Mouse (Mus musculus) megakaryocyte, embryonic 14.5 days (primary cell): ENCODE results near the gene Dcun1d3. TPM values are rescaled to one million over a fixed set of nuclear protein-coding genes. Genes with fewer than 3 reads are reported as not detected.

ENCODE experiments used
- H3K27me3 ChIP-seq: replicated peaks from 2 replicates; pipeline ENCODE3; 2012; ENCODE audit warnings: inconsistent platforms
- H3K36me3 ChIP-seq: replicated peaks from 2 replicates; pipeline ENCODE3; 2012; ENCODE audit warnings: low read length, inconsistent platforms, mixed read lengths
- H3K4me1 ChIP-seq: 2 replicates; pipeline ENCODE4 v1.6.1; 2012; ENCODE audit warnings: inconsistent platforms
- H3K4me3 ChIP-seq: replicated peaks from 2 replicates; pipeline ENCODE3; 2012; ENCODE audit warnings: moderate library complexity, mild to moderate bottlenecking, inconsistent platforms
- H3K9me3 ChIP-seq: 2 replicates; pipeline ENCODE4 v1.6.1; 2012; ENCODE audit warnings: inconsistent platforms
- FLI1 ChIP-seq: IDR thresholded peaks from 2 replicates; pipeline ENCODE4 v1.6.1; 2012; ENCODE audit warnings: low read length, inconsistent platforms, mixed read lengths
- GATA1 ChIP-seq: IDR thresholded peaks from 3 replicates; pipeline ENCODE4 v1.6.1; 2012; ENCODE audit warnings: mixed read lengths, low read length, inconsistent platforms, borderline replicate concordance
- polyA plus RNA-seq: library from polyadenylated mRNA; stranded (reverse); fragments of >175 nt; gene quantifications from 2 replicates; pipeline ENCODE4 v1.2.3, GENCODE M21; 2012; ENCODE audit warnings: low replicate concordance; ENCODE audit not compliant: insufficient read depth

Gene Dcun1d3
- 0.36 and 3.1 TPM in 2 replicates for polyA plus RNA-seq

DNA sequence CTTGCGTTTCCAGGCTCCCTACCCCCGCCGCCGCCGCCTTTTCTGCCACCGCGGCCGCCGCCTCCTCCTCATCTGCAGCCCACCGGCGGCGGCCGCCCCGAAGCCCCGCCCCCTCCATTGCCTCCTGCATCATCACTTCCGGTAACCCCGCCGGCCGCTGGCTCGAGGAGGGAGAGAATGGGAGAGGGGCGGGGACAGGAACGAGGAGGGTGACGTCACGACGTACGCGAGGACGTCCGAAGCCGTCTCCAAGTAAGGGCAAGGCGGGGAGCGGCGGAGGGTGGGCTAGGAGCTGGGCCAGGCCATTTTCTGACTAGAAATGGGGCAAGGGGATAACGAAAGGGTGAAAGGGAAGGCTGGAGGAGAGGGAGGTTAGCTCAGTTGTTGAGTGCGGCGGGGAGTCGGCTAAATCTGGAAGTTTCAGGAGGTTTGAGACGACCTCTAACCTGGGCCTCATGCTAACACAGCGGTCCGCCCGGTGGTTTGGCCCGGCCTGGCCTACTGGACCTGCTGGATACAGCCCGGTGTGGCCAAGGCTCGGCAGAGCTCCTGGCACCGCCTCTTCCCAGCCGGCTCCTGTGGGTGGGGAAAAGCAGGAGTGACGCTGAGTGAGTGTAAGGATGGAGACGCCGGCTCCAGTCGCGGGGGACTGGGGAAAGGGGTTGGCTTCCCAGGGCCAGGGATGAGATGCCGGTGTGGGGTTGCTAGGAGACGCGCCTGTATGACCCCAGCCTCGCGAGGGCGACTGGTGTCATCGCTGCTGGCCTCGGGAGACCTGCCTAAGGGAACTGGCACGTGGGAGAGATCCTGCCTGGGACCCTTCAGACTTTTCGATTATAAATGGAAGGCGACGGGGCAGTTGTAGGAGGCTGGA is at the start of gene Dcun1d3, which contains the start of gene Lyrm1:
TSS of gene Dcun1d3 (minus strand) at position 660 of the 874 bp plus-strand sequence.
TSS of gene Lyrm1 (plus strand) at position 223 of the 874 bp plus-strand sequence.
- Histone ChIP-seq H3K9me3 (no peaks in the 10 kb centered on the region), H3K36me3 (no peaks in the 10 kb centered on the region), H3K4me3 (peak within 1 kb of the TSS; percentile 96), H3K4me1 (peaks cover 41% of the 10 kb centered on the region), H3K27me3 (no peaks in the 10 kb centered on the region)
- no peak for TF ChIP-seq FLI1
- TF ChIP-seq GATA1, result no peak

DNA sequence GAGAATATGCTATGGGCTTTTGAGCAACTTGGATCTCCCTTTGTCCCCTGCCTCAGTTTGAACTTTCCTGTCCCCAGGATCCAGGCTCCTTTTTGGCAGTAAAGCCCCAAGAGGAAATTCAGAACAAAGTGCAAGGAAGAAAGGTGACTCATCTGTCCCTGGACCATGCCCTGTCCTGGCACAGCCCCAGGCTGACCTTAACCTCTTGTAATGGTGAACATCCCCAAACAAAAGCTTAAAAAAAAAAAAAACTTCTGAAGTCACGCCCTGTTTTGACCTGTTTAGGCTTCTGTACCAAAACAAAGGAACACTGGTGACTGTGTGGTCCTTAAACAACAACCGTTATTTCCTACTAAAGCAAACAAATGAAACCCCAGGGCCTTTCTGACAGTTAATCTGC is 45.5 kb upstream of the Dcun1d3 start:
- Histone ChIP-seq H3K9me3 (no peaks in the 10 kb centered on the region), H3K36me3 (no peaks in the 10 kb centered on the region), H3K4me3 (no peak overlapping the region), H3K27me3 (no peaks in the 10 kb centered on the region), H3K4me1 (no peaks in the 10 kb centered on the region)
- no peak for TF ChIP-seq GATA1
- no peak for TF ChIP-seq FLI1

DNA sequence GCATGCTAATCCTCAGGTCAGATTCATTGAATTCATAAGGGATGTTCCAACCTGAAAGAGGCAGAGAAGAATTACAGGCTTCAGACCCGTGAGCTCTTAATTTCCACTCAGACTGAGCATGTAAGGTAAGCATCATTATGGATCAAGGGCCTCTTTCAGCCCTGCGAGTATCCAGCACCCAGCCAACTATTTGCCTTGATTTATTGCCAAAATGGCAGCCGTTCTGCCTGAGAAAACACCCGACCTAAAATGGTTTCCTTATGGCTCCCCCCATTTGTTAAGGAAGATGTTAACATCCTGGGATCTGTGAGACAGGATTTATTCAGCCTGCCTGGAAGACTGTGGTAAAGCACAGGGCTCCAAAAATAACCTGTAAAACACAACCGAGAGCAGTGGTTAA is 40.9 kb upstream of the Dcun1d3 start:
- no peaks in the 10 kb centered on the region for H3K36me3 ChIP-seq
- H3K4me3 ChIP-seq, result no peak overlapping the region
- peaks cover 1% of the 10 kb centered on the region for H3K27me3 ChIP-seq
- H3K9me3 ChIP-seq, result no peaks in the 10 kb centered on the region
- no peaks in the 10 kb centered on the region for H3K4me1 ChIP-seq
- TF ChIP-seq FLI1 (no peak), GATA1 (no peak)

DNA sequence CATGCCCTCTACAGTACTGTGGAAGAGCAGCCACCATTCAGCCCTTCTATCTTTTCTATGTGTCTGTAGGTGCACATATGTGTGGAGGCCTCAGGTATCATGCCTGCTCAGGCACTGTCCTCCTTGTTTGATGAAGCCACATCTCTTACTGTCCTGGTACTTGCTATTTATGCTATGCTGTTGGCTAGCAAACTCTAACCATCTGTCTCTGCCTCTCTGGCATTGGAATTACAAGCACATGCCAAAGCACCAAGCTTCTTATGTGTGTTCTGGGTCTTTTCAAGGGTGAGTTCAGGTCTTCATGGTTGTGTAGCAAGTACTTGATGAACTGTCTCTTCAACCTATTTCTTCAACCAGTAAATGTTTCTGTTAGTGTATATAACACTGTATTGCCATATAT is 40.2 kb upstream of the Dcun1d3 start:
- Histone ChIP-seq H3K4me1 (no peaks in the 10 kb centered on the region), H3K4me3 (no peak overlapping the region), H3K36me3 (no peaks in the 10 kb centered on the region), H3K9me3 (no peaks in the 10 kb centered on the region), H3K27me3 (peaks cover 1% of the 10 kb centered on the region)
- TF ChIP-seq FLI1 (no peak), GATA1 (no peak)

DNA sequence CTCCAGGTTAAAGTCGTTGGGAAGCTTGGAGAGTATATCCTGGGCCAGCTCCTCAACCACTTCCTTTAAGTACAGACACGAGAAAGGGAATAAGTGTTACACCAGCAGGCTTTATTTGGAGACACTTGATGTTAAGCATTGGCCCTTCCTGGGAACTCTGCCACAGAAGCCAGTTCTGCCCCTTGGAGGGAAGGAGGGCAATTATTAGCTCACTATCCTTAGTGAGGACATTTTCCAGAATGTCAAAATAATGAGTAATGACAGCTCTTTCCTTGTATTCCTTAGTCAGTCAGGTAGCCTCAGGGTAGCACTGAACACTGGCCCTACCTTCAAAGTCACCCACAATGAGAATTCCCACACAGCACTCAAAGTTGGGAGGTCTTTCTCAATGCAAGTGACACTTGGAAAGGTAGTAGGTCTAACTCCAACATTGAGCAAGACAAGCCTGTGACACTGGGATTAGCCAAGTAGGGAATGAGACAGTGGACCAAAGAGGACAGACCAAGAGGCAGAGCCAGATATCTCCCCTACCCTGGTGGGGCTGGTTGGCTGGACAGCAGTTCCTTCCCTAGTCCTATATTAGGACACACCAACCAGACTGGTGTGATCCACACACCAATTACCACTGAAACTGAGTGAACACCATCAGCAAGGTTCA is 32.8 kb upstream of the Dcun1d3 start:
- Histone ChIP-seq H3K9me3 (0 out of 2 replicates have a peak, but pooled peaks cover 2% of the 10 kb centered on the region), H3K27me3 (no peaks in the 10 kb centered on the region)
- TF ChIP-seq FLI1, result no peak
- no peak for TF ChIP-seq GATA1

DNA sequence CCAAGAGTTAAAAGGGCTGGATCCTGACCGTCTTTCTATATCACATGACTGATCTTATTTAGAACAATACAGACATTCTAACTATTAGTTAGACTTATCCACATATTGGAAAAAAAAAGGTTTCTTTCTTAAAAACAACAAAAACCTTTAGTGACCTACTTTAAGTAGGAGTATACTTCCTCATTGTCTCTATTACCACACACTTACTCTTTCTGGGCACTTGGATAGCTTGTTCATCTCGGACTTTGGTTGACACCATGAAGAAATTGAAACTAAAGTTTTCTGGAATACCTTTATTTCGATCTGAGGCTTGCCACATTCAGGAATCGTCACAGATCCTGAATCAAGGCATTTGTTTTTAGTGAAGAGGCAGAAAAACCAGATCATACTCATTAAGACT is 25.0 kb upstream of the Dcun1d3 start:
- Histone ChIP-seq H3K27me3 (no peaks in the 10 kb centered on the region), H3K36me3 (no peaks in the 10 kb centered on the region), H3K4me1 (no peaks in the 10 kb centered on the region), H3K9me3 (no peaks in the 10 kb centered on the region), H3K4me3 (no peak overlapping the region)
- TF ChIP-seq GATA1, result no peak
- no peak for TF ChIP-seq FLI1

More for the DNA sequence above, 32.8 kb upstream of the Dcun1d3 start:
- no peaks in the 10 kb centered on the region for H3K4me1 ChIP-seq
- no peak overlapping the region for H3K4me3 ChIP-seq
- H3K36me3 ChIP-seq, result no peaks in the 10 kb centered on the region

DNA sequence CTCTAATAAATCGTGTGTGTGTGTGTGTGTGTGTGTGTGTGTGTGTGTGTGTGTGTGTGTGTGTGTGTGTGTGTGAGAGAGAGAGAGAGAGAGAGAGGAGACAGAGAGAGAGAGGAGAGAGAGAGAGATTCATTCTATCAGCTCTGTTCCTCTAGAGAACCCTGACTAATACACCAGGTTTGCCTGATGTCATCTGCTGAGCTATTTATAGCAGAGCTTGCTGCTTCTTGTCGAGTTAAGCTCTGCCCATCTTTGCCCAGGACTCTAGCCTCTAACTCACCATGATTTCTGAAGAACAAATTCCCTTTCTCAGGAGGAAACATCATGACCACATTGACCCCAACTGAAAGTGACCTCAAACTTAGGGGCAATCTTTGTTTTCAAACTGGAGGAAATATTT is 24.4 kb upstream of the Dcun1d3 start:
- TF ChIP-seq FLI1 (no peak), GATA1 (no peak)
- no peaks in the 10 kb centered on the region for H3K36me3 ChIP-seq
- no peaks in the 10 kb centered on the region for H3K4me1 ChIP-seq
- H3K4me3 ChIP-seq, result no peak overlapping the region
- H3K9me3 ChIP-seq, result no peaks in the 10 kb centered on the region
- H3K27me3 ChIP-seq, result no peaks in the 10 kb centered on the region

DNA sequence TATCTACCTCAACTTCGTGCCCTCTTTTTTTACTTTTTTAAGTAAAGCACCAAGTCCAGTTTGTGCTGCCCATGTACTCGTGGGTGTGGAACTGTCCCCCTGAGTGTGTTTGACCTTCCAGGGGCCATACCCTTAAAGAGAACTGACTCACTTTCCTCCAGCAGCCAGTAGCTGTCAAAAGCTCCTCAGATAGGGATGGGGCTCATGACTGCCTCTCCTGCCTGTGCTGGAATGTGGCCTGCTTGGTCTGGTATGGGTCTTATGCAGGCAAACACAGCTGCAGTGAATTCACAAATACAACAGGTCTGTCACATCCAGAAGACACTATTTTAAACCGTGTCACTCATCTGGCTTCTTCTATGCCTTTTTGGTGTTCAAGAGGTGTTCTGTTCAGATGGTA is 15.6 kb upstream of the Dcun1d3 start:
- Histone ChIP-seq H3K4me1 (no peaks in the 10 kb centered on the region), H3K36me3 (no peaks in the 10 kb centered on the region), H3K27me3 (no peaks in the 10 kb centered on the region), H3K9me3 (no peaks in the 10 kb centered on the region), H3K4me3 (no peak overlapping the region)
- TF ChIP-seq FLI1 (no peak), GATA1 (no peak)

DNA sequence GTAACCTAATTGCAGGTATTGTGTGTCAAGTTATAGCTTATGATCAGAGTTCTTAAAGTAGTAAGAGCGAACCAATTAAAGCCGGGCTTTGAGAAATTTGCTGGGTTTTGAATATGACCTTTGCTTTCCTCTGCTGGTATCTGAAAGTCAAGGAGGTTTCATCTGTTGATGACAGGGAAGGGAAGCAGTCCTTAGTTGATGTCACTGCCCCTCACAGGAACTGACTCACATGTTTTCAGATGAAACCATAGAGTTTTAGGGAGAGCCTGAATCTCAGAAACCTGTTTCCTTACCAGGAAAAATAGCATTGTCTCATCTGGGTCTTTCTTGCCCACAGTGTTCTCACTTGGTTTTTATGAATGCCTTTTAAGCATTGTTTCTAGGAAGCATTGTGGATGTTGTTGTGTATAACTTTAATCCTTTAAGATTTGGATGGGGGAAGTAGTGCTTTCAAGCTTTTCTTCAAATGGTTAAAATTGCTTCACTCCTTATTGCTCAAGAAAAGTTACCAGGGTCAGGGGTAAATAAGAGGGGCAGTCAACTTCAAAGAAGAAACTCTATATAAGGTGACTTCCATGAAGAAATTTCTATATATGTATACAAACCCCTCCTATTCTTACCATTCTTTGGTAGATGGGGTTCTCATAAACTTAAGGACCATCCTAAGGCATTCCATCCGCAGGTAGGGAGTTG is 10.6 kb upstream of the Dcun1d3 start:
- Histone ChIP-seq H3K9me3 (no peaks in the 10 kb centered on the region), H3K4me1 (0 out of 2 replicates have a peak, but pooled peaks cover 4% of the 10 kb centered on the region), H3K36me3 (no peaks in the 10 kb centered on the region), H3K4me3 (no peak overlapping the region), H3K27me3 (no peaks in the 10 kb centered on the region)
- TF ChIP-seq GATA1, result no peak
- TF ChIP-seq FLI1, result no peak
